Mouse (Mus musculus) embryo, embryonic 10.5 days (tissue): ENCODE measurements at regions not wholly inside any gene's neighbourhood (a gene's known extent, or its start where the extent isn't known, plus 50 kb on each side); places are given as distances from the start of the nearest gene placed in this dataset.
A peak's percentile ranks its signal among the peaks of the same experiment; 100 is the strongest.
"Not testable (repeated sequence)": the region's sequence is repeated elsewhere in the genome, so short reads cannot be mapped to it uniquely, and the experiment has no call there.

Experiments
- DNase-seq: peaks from one replicate; pipeline ENCODE4 v3.0.0-alpha.2; 2015; ENCODE audit warnings: low spot score

- DNase-seq, result no peak
These were observed 103.4 kb upstream of the Gcfc2 start for GRCm38 (mm10) chr6:81820078-81820477.

- DNase-seq, result peak; percentile 13
These were observed 83.9 kb upstream of the Gcfc2 start for GRCm38 (mm10) chr6:81839474-81840153.

- DNase-seq, result not testable (repeated sequence)
These were observed 55.3 kb upstream of the Gcfc2 start for GRCm38 (mm10) chr6:81868207-81868606.
